Mouse (Mus musculus): ENCODE results near the gene Prdm2.

Prdm2 gene

DNA sequence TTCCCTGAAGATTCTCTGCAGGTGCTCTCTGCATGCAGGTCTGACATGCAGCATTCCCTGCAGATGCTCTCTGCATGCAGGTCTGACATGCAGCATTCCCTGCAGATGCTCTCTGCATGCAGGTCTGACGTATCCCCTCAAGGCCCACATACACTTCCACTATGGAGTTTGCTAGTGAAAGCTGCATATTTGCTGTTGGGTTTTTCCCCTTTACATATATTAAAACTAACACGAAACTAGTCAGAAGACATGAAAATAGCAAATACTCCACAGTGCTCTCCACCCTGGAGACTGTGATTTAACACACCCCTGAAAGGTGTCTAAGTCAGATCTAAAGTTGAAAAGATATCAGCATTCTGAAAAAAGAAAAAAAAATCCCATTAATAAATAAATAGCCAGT, 2.8 kb downstream of the Prdm2 start:
- no peak for DNase-seq

DNA sequence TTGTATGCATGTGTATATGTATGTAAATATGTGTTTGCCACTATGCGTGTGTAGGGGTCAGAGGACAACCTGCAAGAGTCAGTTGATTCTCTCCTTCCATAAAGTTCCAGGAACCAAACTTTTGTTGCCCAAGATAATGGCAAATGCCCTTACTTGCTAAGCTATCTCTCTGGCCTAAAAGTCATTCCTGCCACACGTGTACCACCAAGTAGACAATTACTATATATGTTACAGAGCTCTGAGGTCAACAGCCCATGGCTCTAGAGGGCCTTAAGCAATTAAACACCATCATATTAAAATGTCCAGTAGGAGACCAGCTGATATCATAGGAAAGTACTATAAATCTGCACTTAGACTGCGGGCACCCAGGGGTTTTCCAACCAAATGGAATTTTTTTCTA, 10.1 kb downstream of the Prdm2 start:
- no peak for DNase-seq

DNA sequence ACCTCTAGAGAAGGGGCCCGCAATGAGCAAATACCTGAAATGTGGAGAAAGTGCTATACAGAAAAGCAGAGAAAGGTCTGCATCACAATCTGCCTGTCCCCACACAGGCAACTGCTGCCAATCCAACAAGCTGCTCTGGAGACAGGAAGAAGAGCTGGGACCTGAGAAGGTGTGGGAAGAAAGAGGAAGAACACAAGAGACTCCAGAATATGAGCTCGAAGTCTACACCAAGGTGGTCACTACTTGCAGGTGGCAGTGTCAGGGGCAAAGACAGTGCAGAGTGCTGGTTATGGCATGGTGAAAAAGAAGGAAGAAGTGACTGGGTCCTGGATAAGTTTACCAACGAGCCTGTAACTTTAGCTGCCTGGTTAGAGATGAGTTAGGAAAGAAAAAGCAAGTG, 14.4 kb downstream of the Prdm2 start:
- DNase-seq: no peak

DNA sequence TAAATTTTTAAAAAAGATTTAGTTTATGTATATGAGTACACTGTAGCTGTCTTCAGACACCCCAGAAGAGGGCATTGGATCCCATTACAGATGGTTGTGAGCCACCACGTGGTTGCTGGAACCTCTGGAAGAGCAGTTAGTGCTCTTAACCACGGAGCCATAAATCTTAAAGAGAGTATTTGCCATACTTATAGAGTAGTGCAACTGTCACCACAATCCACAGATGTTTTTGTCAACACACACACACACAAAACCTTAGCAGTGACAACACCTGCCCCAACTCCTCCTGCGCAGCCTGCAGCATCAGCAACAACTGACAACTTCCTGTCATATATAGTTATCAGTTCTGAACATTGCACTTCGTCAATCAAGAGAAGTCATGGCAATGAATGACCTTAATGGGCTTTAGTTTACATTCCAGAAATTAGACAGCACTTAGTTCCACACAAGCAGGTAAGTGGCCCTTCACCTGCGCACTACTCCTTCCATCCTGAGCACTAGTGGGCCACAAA, 14.9 kb downstream of the Prdm2 start:
- DNase-seq: no peak

DNA sequence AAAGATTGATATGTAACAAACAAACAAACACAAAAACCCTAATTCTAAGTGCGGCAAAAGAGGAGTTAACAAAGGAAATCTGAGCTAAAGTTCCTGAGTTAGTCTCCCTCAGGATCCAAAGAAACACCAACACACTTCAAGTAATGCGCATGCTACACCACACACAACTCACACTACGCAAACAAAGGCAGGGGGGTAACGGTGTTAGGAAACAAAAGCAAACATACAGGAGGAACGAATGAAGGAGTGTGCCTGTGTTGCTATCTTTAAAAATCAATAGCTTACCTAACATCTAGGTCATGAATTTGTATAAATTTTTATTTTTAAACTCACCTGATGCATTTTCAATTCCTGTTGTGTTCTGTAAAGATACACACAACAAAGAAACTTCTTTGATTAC, 18.5 kb downstream of the Prdm2 start:
- no peak for DNase-seq

DNA sequence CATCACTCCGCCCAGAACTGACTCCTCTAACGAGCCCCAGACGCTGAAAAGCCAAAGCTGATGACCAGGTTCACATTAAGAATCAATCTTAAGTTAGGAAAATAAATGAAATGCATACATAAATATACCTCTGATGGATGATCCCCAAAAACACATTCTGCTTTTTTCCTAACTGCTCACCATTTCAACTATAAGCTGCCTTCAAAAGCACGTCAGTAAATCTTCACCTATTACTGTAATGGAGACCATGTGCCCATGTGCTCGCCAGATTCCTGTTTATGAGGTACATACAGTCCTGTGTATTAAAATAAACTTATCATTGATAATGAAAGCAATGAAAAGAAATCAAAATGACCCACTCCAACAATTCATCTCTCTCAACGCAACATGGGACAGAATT, 19.6 kb downstream of the Prdm2 start:
- DNase-seq: no peak

DNA sequence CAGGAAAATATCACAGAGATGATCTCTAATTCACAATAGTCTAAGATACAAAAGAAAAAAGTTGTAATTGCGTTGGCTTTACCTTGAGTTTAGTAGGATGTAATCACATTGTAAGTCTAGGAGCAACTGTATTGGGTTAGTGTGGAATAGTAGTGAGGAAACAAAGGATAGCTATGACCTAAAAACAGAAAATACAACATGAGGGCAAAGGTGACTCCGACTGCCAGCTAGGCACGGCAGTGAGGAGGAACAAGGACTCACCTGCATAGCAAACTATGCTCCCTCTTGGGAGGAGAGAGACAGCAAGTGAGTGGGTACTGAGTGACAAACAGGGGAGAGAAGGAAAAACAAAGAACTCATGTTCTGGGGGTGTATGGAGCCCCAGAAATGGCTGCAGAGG, 21.0 kb downstream of the Prdm2 start:
- DNase-seq: no peak

DNA sequence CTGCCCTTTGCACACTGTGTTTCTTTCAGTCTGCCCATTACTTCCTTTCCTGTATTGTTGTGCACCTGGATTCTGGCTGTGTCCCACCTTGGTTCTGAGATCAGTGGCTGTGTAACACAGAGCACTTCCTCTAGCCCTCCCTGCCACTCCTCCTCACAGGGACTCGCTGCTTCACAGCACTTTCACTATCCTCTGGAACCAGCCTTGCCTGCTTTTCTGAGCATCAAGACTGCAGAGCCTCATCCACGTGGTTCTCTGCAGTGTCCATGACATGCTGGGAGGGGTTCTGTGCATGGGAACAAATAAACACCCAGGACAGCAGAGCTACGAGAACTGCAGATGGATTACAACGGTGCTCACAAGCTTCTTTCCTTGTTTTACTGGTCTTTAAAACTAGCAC, 22.1 kb downstream of the Prdm2 start:
- DNase-seq: no peak

DNA sequence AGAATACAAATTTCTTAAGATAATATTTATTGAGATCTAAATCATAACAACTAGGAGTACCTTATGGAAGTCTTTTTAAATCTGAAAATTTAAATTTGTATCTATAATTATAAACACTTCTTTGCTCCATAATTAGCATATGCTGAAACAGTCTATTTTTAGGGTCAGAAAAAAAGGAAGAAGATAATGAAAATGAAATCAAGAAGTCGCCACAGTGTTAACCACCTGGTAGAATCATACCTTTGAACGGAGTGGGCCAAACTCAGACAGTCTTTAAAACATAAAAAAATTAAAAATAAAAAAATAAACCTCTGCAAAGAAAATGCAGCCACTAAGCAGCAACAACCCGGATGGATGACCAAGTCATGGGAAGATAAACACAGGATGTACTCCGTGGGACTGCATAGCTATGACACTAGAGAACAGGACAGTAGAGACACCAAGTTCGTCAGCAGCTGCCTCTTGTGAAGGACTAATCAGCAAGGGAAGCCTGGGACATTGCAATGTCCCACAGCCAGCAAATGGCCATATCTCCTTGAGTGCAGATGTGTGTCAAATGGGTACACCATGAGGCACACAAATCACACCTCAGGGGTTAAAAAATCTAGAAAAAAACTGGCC, 24.1 kb downstream of the Prdm2 start:
- no peak for DNase-seq

DNA sequence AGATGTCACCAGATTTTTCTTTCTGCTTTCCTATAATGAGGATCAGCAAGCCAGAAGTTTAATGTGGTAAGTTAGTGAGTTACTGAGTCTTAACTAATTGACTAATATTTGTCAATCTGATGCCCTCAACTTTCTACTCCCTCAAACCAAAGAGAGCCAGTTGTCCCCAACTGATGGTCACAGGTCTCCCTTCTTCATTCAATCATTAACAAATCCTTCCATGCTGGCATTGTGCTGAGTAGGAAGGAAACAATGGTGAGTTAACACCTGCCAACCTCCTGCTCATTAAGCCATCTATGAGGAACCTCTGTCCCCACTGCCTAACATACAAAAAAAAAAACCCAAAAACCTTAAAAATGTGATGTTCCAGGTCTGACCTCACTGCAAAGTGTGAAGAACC, 26.7 kb downstream of the Prdm2 start:
- no peak for DNase-seq

DNA sequence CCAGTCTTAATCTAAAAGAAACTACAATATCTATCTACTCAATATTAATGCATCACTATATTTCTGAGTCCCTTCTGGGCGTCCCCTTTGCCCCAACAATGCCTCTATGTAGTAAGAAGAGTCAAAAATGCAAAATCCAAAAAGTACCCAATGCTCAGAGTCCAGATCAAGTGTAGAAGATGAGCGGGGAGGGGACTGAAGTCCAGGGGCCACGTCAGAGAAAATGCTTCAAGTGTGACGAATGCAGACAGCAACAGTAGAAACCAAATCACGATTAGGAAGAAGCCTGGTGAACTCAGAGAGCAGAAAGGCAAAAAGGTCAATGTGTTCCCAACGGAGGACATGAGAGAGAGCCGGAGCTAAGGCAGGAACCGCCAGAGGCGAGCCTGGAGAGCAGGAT, 27.3 kb downstream of the Prdm2 start:
- DNase-seq: no peak

DNA sequence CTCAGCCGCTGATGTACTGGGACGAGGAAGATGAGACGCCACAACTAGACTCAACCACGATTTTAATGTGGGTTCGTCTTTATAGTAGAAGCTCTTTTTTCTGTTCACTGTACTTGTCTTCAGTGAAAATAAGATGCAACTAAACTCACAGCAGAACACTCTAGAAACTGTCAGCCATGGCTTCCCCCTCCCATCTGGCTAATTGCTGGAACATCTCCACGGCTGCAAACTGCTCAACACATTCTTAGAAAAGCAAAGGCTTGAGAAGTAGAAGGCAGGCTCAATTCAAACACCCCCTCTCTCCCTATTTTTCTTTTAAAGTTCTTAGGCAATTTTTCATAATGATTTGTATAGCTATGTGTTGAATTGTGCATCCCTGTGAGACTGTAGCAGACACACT, 29.7 kb downstream of the Prdm2 start:
- no peak for DNase-seq

DNA sequence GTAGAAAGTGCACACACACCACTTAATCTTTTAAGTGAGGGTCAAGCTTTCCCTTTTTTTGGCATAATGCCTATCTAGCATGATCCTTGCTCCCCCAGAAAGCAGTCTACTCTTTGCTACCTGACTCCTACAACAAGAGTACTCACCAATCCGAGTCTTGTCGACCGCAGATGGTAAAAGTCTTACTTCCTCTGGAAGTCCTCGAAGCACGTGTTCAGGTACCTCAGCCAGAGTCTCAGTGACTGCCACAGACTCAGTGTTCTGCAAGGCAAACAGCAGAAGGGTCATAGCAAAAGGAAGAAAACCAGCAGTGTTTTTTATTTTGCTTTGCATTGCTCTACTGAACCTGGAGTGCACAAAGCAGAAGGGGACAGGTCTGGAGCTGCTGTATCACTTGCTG, 32.1 kb downstream of the Prdm2 start:
- no peak for DNase-seq

DNA sequence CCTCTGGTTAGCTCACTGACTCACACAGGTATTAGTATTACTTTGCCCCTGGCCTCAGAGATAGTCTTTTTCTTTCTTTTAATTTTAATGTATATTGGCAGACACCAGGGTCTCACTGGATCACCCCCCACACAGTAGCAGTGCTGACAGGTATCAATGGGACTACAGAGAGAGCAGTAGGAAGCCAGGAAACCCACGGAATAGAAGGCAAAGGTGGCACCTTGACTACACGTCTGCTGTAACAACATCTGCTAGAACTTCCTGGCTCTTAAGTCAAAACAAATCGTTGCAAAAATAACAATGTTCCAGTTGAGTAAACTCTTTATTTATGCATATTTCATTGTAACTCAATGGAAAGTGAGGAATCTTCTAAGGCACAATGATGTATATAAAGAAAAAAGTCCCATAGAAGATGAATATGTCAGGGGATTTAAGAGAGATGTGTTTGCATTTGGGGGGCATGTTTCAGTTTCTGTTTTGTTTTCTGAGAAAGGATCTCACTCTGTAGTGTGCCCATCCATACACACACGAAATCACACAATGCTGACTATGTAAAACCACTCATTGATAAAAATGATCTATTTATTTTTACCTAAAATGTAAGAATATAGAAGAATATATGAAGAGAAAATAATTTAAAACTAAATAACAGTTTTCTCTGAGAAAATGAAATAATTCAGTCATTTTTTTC, 41.0 kb downstream of the Prdm2 start:
- DNase-seq: no peak

DNA sequence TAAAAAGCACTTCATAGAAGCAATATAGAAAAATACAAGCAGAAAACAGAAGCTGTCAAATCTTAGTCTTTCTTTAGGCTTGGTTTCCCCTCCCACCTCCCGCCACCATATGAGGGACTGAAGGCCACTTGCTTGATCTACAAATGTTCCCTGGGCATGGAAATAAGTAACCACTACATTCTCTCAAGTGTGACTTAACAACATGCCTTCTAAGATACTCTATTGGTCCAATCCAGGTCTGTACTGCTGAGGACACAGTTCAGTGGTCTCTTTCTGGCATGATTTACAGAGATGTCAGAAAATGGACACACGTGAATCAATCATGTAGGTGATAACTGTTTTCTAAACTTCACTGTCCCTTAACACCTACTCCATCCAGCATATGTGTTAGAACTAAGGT, 42.5 kb downstream of the Prdm2 start:
- no peak for DNase-seq

DNA sequence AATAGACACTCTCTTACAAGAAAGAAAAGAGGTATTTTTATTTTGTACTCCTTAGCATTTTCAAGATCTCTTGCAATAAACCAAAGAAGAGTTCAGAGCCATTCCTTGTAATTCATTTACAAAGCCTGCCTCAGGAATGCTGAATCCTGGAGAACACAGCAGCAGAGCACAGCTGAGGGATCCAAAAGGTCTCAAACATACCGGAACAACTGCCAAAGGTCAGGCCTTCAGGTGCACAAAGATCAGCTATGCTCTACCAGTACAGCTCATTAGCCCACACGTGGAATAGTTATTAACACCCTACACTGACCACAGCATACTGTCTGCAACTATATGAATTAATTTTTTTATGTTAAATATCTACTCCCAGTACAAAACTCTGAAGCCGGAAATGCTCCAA, 44.7 kb downstream of the Prdm2 start:
- DNase-seq: no peak

DNA sequence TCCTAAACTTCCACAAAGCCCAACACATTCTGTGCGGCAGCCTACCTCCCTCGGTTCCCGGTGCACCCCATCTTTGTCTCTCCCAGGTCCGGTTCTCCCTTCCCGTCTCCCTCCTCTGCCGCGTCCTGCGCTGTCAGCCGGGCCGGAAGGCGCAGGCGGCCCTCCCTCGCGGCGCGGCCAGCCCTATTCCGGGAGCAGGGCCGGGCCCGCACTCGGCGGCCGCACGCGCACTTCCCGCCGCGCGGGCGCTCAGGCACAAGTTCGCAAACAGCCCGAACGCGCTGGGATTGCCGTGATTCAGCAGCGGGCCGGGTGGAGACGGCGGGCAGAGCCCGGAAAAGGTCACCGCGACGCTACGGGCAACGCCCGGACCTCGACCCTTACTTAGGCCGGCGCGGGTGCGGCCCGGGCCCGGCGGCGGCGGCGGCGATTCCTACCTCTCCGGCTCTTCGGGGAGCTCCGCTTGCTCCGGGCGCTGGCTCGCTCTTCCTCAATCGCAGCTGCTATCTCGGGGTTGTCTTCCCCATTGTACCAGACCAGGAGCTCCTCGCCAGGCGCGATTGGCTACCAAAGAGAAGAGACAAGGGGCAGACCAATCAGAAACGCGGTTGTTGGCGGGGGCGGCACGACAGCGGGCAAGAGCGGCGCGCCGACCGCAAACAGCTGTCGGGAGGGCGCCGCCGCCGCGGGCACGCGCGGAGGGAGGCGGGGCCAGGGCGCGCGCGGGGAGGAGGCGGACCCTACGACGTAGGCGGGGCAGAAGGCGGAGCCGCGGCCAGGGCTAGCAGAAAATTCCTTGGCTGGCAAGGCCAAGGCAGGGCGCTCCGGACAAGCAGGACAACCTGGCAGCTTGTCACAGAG, 50.9 kb downstream of the Prdm2 start:
- DNase-seq: peak; percentile 99

DNA sequence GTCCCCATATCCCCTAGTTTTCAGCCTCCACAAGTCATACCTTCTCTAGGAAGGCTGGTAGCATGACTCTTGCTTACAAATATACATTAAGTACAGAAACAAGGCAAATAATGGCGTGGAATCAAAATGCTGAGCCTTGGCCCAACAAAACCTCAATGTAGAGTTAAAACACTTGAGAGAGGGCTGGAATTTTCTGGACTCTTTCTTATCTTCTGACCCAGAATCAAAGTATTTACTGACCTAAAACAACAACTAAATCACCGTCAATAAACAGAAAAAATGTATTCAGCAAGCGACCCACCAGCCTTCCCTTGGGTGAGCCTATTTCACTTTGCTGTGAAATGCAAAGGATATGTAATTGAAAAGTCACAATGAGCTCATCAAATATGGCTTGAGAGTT, 52.0 kb downstream of the Prdm2 start:
- DNase-seq: no peak

DNA sequence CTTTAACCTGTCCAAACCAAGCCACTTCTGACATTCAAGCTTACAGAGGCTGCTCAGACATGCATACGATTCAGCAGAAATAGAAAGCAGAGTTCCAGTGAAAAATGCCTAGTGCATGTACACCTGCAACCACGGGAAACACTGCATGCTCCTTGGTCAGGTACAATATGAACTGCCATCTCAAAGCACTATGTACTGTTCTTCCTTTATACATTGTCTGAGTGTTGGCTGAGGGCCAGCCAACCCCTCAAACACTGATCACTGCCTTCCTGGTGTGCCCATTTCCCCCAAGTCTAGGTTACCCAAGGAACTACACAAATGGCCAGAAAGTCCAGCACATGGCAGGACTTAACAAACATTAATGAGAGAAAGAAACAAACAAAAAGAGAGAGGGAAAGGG, 53.5 kb downstream of the Prdm2 start:
- DNase-seq: no peak

DNA sequence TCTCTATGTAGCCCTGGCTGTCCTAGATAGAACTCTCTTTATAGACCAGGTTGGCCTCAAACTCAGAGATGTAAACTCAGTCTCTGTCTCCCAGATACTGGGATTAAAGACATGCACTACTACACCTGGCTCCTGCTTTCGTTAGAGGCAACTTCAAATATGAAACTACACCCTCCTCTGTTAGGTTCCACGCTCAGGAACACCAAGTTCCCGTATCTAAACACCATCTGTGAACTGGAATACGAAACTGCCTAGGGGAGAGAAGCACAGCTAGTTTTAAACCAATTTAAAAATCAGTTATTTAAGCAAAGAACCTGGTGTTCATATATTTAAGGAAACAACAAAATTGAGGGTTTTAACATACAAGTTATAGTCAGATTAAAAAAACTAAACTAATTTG, 56.9 kb downstream of the Prdm2 start:
- DNase-seq: no peak

DNA sequence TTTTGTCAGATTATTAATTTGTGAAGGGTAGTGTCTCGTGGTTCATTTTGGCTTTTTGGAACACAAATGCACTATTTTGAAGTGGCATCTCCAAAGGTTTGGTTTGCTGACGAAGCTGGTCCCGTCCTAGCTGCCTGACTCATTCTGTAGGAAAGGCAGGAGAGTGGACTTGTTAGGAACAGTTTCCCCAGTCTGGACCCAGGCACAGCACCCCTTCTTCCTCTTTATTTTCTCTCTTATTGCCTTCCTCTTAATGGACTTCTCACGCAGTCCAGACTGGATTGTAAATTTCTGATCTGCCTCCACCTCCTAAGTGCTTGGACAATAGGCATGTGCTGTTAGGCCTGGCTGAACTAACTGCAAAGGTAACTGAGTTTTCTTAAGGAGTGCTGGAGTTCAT, 57.8 kb downstream of the Prdm2 start:
- DNase-seq: no peak

DNA sequence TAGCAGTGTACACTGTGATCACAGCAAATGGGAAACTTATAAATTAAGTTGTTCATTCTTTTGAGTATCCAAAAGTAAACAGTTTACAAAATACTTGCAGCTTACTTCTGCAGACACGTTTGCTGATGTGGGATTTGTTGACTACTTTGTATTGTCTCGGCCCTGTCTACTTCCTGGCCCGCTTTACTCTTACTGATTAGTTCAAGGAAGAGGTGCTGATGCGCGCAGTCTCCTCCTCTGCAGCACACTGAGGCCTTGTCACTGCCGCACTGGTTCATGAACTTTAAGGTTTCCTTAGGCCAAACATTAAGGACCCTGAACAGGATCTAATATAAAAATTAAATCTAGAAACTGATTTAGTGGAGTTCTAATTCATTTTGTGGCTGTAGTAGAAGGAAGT, 58.2 kb downstream of the Prdm2 start:
- no peak for DNase-seq

DNA sequence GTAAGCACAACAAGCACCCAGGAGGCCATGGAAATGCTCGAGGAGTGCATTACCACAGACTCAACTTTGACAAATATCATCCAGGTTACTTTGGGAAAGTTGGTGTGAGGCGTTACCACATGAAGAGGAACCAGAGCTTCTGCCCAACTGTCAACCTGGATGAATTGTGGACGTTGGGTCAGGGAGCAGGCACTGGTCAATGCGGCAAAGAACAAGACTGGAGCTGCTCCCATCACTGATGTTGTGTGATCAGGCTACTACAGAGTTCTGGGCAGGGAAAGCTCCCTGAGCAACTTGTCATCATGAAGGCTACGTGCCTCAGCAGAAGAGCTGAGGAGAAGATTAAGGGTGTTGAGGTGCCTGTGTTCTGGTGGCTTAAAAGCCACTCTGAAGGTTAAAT, 60.2 kb downstream of the Prdm2 start:
- no peak for DNase-seq

DNA sequence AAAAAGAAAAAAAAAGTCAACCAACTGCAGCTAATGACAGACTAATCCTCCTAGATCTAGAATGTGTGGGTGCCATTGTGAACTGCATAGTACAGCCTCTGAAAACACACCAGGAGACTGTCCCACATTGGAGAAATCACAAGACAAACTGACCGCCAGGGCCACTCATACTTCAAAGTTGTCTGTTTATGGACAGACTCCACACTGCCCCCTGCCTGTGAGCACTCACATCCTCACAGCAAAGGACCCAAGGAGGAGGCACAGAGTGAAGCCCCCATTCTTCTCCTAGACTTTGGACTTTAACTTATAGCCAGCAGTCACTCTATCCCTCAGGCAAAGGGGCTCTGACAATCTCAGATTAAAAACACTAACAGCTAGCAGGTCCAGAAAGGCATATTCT, 61.5 kb downstream of the Prdm2 start:
- DNase-seq: peak; percentile 38

Measured in kidney, adult 18-20 months (tissue).